23 mouse cellular contexts compared by ENCODE assay signal in the genomic region with DNA sequence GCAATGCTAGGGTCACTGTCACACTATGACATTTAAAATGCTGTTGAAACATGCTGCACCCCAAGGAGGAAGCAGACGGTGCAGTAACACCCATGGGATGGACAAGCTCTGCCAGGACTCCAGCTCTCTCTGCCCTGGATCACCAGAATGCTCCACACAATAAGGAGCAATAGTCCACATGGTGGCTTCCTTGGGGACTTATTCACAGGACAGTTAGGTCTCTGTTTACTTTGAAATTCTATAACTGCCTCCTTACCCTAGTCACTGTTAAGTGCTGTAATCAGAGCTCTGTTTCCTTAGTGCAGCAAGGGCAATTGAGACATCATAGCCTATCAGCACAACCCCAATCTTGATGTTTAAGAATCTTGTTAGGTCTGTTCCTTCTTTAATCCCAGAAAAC.
"Had no signal": no experiment of that assay in that cellular context is flagged by ENCODE, and none has a peak within 500 bp of the region (broad histone marks: within the 10 kb centered on the region; RNA-seq: fewer than 3 reads in every experiment).

No protein-coding gene starts in this region.

- H3K9me3 ChIP-seq: limb, embryonic 10.5 days; limb, embryonic 13.5 days; liver, embryonic 12.5 days; liver, embryonic 15.5 days; lung, embryonic 15.5 days; megakaryocyte, embryonic 14.5 days; midbrain, embryonic 10.5 days; neural tube, embryonic 13.5 days had no signal

- ATAC-seq: liver, embryonic 12.5 days; midbrain, embryonic 13.5 days; midbrain, embryonic 16.5 days had no signal

- H3K36me3 ChIP-seq: limb, embryonic 10.5 days; limb, embryonic 13.5 days; liver, embryonic 12.5 days; liver, embryonic 15.5 days; lung, embryonic 15.5 days; midbrain, embryonic 13.5 days; neural tube, embryonic 13.5 days had no signal

- H3K9ac ChIP-seq: limb, embryonic 13.5 days; liver, embryonic 12.5 days; liver, embryonic 15.5 days; lung, embryonic 15.5 days; midbrain, embryonic 13.5 days; neural tube, embryonic 13.5 days had no signal

- H3K27me3 ChIP-seq: limb, embryonic 13.5 days; liver, embryonic 12.5 days; liver, embryonic 15.5 days; lung, embryonic 15.5 days; megakaryocyte, embryonic 14.5 days; midbrain, embryonic 13.5 days; neural tube, embryonic 13.5 days had no signal

- DNase-seq: kidney, postnatal 4 days; liver; lung, adult 18-20 months; lung, postnatal 10 days; lung, postnatal 36 days; right cerebral cortex, adult 18-20 months; right cerebral cortex, postnatal 14 days; right cerebral cortex, postnatal 4 days; thymus, adult 2 months; thymus, postnatal 14 days; thymus, postnatal 4 days had no signal

- H3K27ac ChIP-seq: limb, embryonic 10.5 days; limb, embryonic 13.5 days; liver, embryonic 12.5 days; liver, embryonic 15.5 days; lung, embryonic 15.5 days; midbrain, embryonic 10.5 days; midbrain, embryonic 13.5 days; neural tube, embryonic 13.5 days; stomach, postnatal 0 days had no signal

- H3K4me1 ChIP-seq: limb, embryonic 13.5 days; liver, embryonic 12.5 days; liver, embryonic 15.5 days; lung, embryonic 15.5 days; megakaryocyte, embryonic 14.5 days; midbrain, embryonic 10.5 days; midbrain, embryonic 13.5 days; neural tube, embryonic 13.5 days had no signal

- H3K4me3 ChIP-seq: limb, embryonic 10.5 days; limb, embryonic 13.5 days; liver, embryonic 12.5 days; liver, embryonic 15.5 days; lung, embryonic 15.5 days; megakaryocyte, embryonic 14.5 days; midbrain, embryonic 10.5 days; midbrain, embryonic 13.5 days; myocyte; neural tube, embryonic 13.5 days had no signal

- H3K4me2 ChIP-seq: limb, embryonic 13.5 days; liver, embryonic 12.5 days; liver, embryonic 15.5 days; lung, embryonic 15.5 days; midbrain, embryonic 13.5 days; neural tube, embryonic 13.5 days had no signal
